ENCODE assay signal across 17 mouse cellular contexts in the genomic region with DNA sequence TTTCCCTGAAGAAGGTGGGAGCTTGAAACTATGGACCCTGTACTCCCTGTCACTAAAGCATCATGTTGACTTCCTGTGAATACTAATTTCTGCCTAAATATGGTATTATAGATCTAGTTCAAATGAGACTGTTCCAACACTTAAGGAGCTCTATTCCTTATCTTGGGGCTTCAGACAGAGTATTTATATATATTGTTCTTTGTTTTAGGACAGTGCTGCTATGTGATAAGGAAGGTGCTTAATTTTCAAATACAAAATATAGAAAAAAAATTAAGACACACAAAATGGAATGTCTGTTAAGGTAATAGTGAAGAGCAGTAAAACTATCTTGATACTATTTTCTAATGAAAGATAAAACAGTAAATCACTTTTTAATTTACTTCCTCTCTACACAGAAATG.
"Had no signal": no experiment of that assay in that cellular context is flagged by ENCODE, and none has a peak within 500 bp of the region (broad histone marks: within the 10 kb centered on the region; RNA-seq: fewer than 3 reads in every experiment).

No protein-coding gene starts in this region.

- H3K27me3 ChIP-seq: neural tube, embryonic 12.5 days; neural tube, embryonic 13.5 days; neural tube, embryonic 15.5 days; stomach, embryonic 15.5 days had no signal

- DNase-seq: retina, postnatal 1 day; right cerebral cortex, adult 18-20 months; right cerebral cortex, postnatal 14 days; right cerebral cortex, postnatal 25 days; right cerebral cortex, postnatal 4 days; spleen, adult 18-20 months; thymus, adult 18-20 months; thymus, adult 2 months; thymus, postnatal 14 days; thymus, postnatal 25 days; thymus, postnatal 36 days; thymus, postnatal 4 days had no signal

- H3K9me3 ChIP-seq: neural tube, embryonic 12.5 days; neural tube, embryonic 13.5 days; neural tube, embryonic 15.5 days; stomach, embryonic 15.5 days had no signal

- H3K4me3 ChIP-seq: neural tube, embryonic 12.5 days; neural tube, embryonic 13.5 days; neural tube, embryonic 15.5 days; stomach, embryonic 15.5 days had no signal

- H3K27ac ChIP-seq: neural tube, embryonic 12.5 days; neural tube, embryonic 13.5 days; neural tube, embryonic 15.5 days; stomach, embryonic 15.5 days; stomach, postnatal 0 days had no signal

- H3K9ac ChIP-seq: neural tube, embryonic 12.5 days; neural tube, embryonic 13.5 days; neural tube, embryonic 15.5 days; stomach, embryonic 15.5 days had no signal

- H3K36me3 ChIP-seq: neural tube, embryonic 12.5 days; neural tube, embryonic 13.5 days; neural tube, embryonic 15.5 days; stomach, embryonic 15.5 days had no signal

- H3K4me1 ChIP-seq: neural tube, embryonic 12.5 days; neural tube, embryonic 13.5 days; neural tube, embryonic 15.5 days; stomach, embryonic 15.5 days had no signal
